Mouse (Mus musculus) hindbrain, embryonic 15.5 days (tissue): ENCODE measurements at regions not wholly inside any gene's neighbourhood (a gene's known extent, or its start where the extent isn't known, plus 50 kb on each side); places are given as distances from the start of the nearest gene placed in this dataset.

Experiments
- ATAC-seq: fragments of 200-750 bp; cut with Nextera tagmentation; 2 replicates; pipeline ENCODE4 v1.8.0; 2017; ENCODE audit warnings: low read depth, moderate number of reproducible peaks, moderate TSS enrichment; ENCODE audit not compliant: low FRiP score
- H3K27ac ChIP-seq: fragments of 300-500 bp; sonication (generic); replicated peaks from 2 replicates; pipeline ENCODE4 v1.5.1; 2015; ENCODE audit warnings: mild to moderate bottlenecking, inconsistent platforms
- H3K27me3 ChIP-seq: fragments of 300-500 bp; sonication (generic); 2 replicates; pipeline ENCODE4 v1.6.1; 2015; ENCODE audit warnings: control low read depth, inconsistent platforms
- H3K36me3 ChIP-seq: fragments of 300-500 bp; sonication (generic); 2 replicates; pipeline ENCODE4 v1.6.1; 2015; ENCODE audit warnings: control low read depth, inconsistent platforms
- H3K4me1 ChIP-seq: fragments of 300-500 bp; sonication (generic); replicated peaks from 2 replicates; pipeline ENCODE4 v1.6.1; 2015; ENCODE audit warnings: control low read depth, inconsistent platforms
- H3K4me2 ChIP-seq: fragments of 300-500 bp; sonication (generic); 2 replicates; pipeline ENCODE4 v1.6.1; 2015; ENCODE audit warnings: moderate library complexity, mild to moderate bottlenecking, inconsistent platforms
- H3K4me3 ChIP-seq: fragments of 300-500 bp; sonication (generic); 2 replicates; pipeline ENCODE4 v1.5.1; 2015; ENCODE audit warnings: mild to moderate bottlenecking, inconsistent platforms
- H3K9ac ChIP-seq: fragments of 300-500 bp; sonication (generic); 2 replicates; pipeline ENCODE4 v1.6.1; 2015; ENCODE audit warnings: inconsistent platforms
- H3K9me3 ChIP-seq: fragments of 300-500 bp; sonication (generic); 2 replicates; pipeline ENCODE4 v1.6.1; 2016; ENCODE audit warnings: control low read depth, inconsistent platforms
- WGBS: fragments of 180-500 bp; shearing (Covaris S2); methylation state at CpG from one replicate; pipeline ENCODE4 v1.1.7; 2015; 5-methylcytosine and 5-hydroxymethylcytosine counted together

DNA sequence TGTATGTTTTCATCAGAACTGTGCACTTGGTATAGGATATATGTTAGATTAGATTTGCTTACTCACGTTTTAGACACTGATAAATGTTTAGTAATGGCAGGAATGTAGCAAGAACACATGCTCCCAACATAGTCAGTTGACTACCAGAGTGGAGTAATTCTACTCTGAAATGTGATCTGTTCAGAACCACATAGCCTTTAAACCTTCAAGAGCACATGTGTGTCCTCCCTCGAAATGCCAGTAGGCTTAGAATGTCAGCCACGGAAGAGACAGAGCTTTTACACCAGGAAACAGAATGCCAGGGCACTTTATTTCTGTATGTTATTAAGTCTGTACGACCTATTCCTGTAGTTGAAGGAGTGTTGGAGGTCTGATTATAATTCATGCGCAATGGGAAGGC is 51.3 kb upstream of the Cd28 start:
- Histone ChIP-seq H3K4me3 (no peak overlapping the region), H3K4me2 (no peak overlapping the region), H3K36me3 (no peaks in the 10 kb centered on the region), H3K9me3 (no peaks in the 10 kb centered on the region), H3K27me3 (no peaks in the 10 kb centered on the region), H3K27ac (no peak overlapping the region), H3K4me1 (peaks cover 9% of the 10 kb centered on the region), H3K9ac (no peak overlapping the region)
- ATAC-seq, result no peak
- 92% methylated on average over 5 of the region's 5 CpGs for WGBS

DNA sequence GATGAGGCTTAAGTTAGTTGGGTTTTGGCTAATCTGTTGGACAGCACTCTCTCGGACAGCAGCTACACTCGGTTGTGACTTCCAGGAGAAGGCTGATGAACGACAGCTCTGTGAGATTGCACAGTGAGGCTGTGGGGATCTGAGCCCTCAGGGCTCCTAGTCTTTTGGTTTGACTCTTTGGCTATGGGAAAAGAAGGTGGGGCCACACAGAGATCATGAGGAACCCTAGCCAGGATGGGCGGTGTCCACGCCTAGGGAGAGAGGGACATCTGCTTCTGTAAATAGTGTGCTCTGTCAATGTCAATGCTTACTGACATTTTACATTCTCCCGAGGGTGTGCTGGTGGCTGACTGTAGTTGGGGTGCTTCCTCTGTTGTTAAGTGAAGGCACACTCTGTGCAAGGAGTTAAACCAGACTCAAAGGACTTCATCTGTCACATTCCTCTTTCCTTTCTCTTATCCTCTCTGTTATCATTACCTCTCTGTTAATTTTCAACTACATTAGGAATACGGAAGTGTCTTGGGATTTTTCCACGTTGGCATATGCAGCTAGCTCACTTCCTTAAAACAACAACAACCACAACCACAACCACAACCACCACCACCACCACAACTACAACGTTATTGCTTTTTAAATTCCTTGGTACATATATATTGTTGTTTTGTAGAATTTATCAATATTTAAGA is 54.2 kb upstream of the Cd28 start:
- H3K4me1 ChIP-seq, result no peaks in the 10 kb centered on the region
- no peak for ATAC-seq
- no peak overlapping the region for H3K4me2 ChIP-seq
- H3K36me3 ChIP-seq, result no peaks in the 10 kb centered on the region
- H3K9me3 ChIP-seq, result no peaks in the 10 kb centered on the region
- H3K9ac ChIP-seq, result no peak overlapping the region
- no peak overlapping the region for H3K27ac ChIP-seq
- 59% methylated on average over 9 of the region's 9 CpGs for WGBS
- H3K4me3 ChIP-seq, result no peak overlapping the region
- no peaks in the 10 kb centered on the region for H3K27me3 ChIP-seq

DNA sequence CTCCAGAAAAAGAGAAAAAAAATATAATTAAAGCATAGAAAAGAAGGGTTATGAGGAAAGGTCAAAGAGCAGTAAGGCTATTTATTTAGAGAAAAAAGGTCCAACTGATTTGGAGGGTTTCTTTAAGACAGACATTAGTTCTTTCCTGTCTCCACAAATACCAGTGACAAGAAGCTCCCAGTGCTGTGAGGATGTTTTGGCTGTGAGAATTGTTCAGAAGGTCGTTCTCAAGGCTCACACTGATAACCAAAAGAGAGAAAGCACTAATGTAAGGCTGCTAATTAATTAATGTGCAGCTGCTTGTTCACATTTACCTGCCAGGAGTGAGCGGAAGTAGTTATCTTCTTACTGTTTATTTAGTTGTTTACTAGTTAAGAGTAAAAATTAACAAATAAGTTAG is 54.7 kb upstream of the Cd28 start:
- WGBS, result 63% methylated on average over 2 of the region's 2 CpGs
- ATAC-seq, result no peak
- H3K4me1 ChIP-seq, result no peaks in the 10 kb centered on the region
- no peak overlapping the region for H3K27ac ChIP-seq
- no peaks in the 10 kb centered on the region for H3K9me3 ChIP-seq
- no peaks in the 10 kb centered on the region for H3K36me3 ChIP-seq
- H3K4me2 ChIP-seq, result no peak overlapping the region
- no peaks in the 10 kb centered on the region for H3K27me3 ChIP-seq
- H3K9ac ChIP-seq, result no peak overlapping the region
- H3K4me3 ChIP-seq, result no peak overlapping the region

DNA sequence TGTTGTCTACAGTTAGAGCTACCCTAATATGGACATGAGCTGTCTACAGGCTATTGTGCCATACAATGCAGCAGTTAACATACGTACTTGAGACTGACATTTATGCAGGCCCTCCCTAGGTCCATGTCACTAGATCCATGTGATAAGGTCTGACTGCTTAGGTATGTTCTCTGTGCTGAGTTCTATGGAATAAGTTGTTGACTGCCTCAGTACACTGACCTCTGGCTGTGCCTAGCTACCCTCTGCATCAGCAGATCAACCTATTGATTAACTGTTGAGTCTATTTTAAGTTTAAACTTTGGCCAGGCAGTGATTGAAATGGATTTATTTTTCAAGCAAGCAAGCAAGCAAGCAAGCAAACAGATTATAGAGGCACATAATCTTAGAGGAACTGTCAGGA is 57.0 kb upstream of the Cd28 start:
- 77% methylated on average over 1 of the region's 1 CpGs for WGBS
- no peak for ATAC-seq
- Histone ChIP-seq H3K27me3 (no peaks in the 10 kb centered on the region), H3K4me1 (no peaks in the 10 kb centered on the region), H3K36me3 (no peaks in the 10 kb centered on the region), H3K9me3 (no peaks in the 10 kb centered on the region), H3K27ac (no peak overlapping the region), H3K4me2 (no peak overlapping the region), H3K9ac (no peak overlapping the region), H3K4me3 (no peak overlapping the region)

DNA sequence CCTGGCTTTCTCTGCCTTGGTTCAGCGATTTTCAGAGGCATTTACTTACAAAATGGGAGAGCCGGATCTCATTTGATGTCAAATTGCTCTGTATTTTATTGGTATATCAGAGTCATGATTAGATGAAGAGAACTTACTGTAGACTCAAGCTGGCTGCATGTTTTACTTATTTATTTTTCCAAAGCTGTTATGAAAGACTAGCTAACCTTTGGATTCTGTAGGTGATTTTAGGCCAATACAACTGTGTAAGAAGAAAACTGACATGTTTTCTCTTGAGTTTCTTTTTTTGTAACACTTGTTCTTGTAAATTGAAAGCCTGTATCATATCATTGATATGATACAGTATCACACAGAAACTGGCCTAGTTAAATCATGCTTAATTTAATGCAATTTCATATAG is 57.6 kb upstream of the Cd28 start:
- no peaks in the 10 kb centered on the region for H3K4me1 ChIP-seq
- WGBS, result 75% methylated on average over 2 of the region's 2 CpGs
- ATAC-seq, result no peak

DNA sequence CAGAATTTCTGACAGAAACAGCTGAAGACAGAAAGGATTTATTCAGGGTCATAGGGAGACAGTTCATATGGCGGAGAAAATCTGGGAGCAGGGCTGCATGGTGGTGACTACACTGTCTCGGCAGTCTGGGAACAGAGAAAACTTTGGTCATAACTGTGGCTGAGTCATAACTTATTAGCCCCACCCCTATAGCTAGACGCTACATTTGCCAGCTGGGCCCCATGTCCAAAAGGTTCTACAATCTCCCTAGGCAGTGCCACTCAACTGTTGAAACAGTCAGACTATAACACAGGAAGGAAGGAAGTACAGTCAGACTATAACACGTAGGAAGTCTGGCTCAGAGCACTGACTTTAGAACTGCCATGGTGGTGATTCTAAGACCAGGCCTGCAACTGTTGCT is 58.2 kb upstream of the Cd28 start:
- H3K36me3 ChIP-seq, result no peaks in the 10 kb centered on the region
- H3K4me1 ChIP-seq, result no peaks in the 10 kb centered on the region
- no peak overlapping the region for H3K27ac ChIP-seq
- H3K9me3 ChIP-seq, result no peaks in the 10 kb centered on the region
- no peak overlapping the region for H3K4me3 ChIP-seq
- H3K9ac ChIP-seq, result no peak overlapping the region
- no peaks in the 10 kb centered on the region for H3K27me3 ChIP-seq
- 79% methylated on average over 4 of the region's 4 CpGs for WGBS
- ATAC-seq, result no peak
- H3K4me2 ChIP-seq, result no peak overlapping the region

More for the DNA sequence above, 57.6 kb upstream of the Cd28 start:
- H3K4me2 ChIP-seq, result no peak overlapping the region
- no peak overlapping the region for H3K9ac ChIP-seq
- no peaks in the 10 kb centered on the region for H3K27me3 ChIP-seq
- no peaks in the 10 kb centered on the region for H3K9me3 ChIP-seq
- H3K27ac ChIP-seq, result no peak overlapping the region
- no peaks in the 10 kb centered on the region for H3K36me3 ChIP-seq
- no peak overlapping the region for H3K4me3 ChIP-seq

DNA sequence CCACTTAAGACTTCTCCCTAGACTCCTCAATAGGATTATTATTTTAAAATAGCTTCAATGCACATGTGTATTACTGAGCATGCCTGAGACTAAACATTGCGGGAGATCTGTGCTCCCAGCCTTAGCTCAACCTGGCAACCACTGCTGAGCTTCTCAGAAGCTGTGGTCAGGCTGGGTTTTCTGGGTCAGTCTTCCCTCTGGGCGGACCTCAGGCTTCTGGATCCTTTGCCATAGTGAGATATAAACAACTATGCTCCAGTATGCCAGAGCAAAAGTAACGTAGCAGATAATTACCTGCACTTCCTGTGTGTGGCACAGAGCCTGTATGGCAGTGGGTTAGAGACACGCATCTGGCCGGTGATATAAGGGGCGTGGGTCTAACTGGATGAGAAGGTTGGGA is 59.1 kb upstream of the Cd28 start:
- no peak overlapping the region for H3K4me2 ChIP-seq
- H3K4me1 ChIP-seq, result no peaks in the 10 kb centered on the region
- 87% methylated on average over 6 of the region's 6 CpGs for WGBS
- H3K4me3 ChIP-seq, result no peak overlapping the region
- H3K9ac ChIP-seq, result no peak overlapping the region
- no peaks in the 10 kb centered on the region for H3K9me3 ChIP-seq
- H3K27me3 ChIP-seq, result no peaks in the 10 kb centered on the region
- no peak for ATAC-seq
- H3K27ac ChIP-seq, result no peak overlapping the region
- no peaks in the 10 kb centered on the region for H3K36me3 ChIP-seq

DNA sequence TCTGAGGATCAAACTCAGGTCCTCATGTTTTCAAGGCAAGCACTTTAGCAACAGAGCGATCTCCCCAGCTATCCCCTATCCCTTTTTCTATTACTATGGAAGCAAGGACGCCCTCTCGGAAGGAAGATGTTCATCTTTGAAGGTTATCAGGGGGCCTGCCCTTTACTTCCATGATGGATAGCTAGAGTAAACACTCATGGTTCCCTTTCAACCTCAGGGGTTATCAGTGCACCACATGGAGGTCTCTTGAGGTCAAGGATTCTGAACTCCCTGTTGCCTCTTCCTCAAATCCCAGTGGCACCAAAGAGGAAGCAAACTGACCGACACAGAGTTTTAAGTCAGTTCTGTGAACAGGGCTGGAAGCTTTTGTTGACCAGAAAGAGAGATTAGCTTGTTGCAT is 59.6 kb upstream of the Cd28 start:
- Histone ChIP-seq H3K4me1 (no peaks in the 10 kb centered on the region), H3K4me2 (no peak overlapping the region), H3K9ac (no peak overlapping the region), H3K36me3 (no peaks in the 10 kb centered on the region), H3K27me3 (no peaks in the 10 kb centered on the region), H3K27ac (no peak overlapping the region), H3K4me3 (no peak overlapping the region), H3K9me3 (no peaks in the 10 kb centered on the region)
- WGBS, result 88% methylated on average over 4 of the region's 4 CpGs
- ATAC-seq, result no peak

DNA sequence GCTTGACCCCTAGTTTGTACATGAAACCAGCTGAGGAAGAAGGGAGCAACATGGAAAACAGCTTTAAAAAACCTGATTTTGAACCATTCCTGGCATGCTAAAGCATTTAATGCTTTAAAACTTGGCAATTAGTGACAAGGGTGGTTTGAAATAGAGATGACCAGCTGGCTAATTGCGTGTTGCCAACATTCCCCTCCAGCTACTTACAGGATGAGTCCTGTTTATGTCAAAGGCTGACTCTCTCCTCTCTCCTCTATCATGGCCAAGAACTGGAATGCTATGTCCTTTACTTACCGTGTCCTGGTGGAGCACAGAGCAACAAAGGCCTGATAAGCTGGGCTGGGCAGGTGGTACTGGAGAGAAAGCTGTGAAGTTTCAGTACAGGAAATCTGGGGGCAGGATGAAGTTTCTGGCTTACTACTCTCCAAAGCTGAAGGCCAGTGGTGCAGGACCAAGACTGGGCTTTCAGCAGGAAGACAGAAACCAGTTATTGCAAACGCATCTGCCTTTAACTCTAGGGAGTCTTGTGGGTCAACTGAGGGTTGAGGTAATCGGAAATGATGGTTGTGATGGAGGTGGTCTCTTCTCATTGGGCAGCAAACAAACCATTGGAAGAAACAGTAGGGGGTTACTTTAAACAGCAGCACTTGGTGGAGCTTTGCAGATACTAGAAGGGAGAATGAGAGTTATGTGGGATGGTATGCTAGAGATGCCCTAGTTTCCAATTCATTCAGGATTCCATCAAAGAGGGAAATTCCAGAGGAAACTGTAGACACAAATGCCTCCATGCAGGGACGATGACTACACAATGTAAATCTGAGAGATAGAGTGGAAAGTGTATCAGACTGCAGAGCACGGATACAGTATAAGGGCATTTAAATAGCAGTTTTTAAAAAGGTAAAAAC is 60.7 kb upstream of the Cd28 start:
- whole genome bisulfite sequencing, result 83% methylated on average over 6 of the region's 6 CpGs
- no peaks in the 10 kb centered on the region for H3K36me3 ChIP-seq
- no peaks in the 10 kb centered on the region for H3K27me3 ChIP-seq

DNA sequence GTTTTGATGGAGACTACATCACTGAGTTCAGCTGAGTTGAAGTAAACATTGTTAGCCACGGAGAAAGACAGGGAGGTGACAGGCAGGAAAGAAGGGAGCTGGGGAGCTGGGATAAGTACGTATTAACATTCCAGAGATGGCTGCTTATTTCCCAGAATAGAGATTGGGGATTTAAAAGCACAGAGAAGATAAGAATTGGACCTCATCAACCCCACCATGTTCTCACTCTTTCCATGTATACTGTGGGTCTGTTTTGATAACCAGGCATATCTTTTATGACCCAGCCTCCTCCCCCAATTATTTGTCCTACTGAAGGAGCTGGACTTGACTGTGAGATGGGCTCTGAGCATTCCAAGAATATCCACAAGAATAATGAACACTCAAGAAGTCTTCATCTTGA is 61.4 kb upstream of the Cd28 start:
- Histone ChIP-seq H3K36me3 (no peaks in the 10 kb centered on the region), H3K27me3 (no peaks in the 10 kb centered on the region), H3K9me3 (no peaks in the 10 kb centered on the region), H3K4me1 (no peaks in the 10 kb centered on the region), H3K4me2 (no peak overlapping the region), H3K27ac (no peak overlapping the region), H3K4me3 (no peak overlapping the region), H3K9ac (no peak overlapping the region)
- WGBS, result 73% methylated on average over 2 of the region's 2 CpGs
- no peak for ATAC-seq

More for the DNA sequence above, 60.7 kb upstream of the Cd28 start:
- Histone ChIP-seq H3K9me3 (no peaks in the 10 kb centered on the region), H3K4me1 (no peaks in the 10 kb centered on the region), H3K4me2 (no peak overlapping the region), H3K4me3 (no peak overlapping the region), H3K9ac (no peak overlapping the region), H3K27ac (no peak overlapping the region)
- ATAC-seq, result no peak

DNA sequence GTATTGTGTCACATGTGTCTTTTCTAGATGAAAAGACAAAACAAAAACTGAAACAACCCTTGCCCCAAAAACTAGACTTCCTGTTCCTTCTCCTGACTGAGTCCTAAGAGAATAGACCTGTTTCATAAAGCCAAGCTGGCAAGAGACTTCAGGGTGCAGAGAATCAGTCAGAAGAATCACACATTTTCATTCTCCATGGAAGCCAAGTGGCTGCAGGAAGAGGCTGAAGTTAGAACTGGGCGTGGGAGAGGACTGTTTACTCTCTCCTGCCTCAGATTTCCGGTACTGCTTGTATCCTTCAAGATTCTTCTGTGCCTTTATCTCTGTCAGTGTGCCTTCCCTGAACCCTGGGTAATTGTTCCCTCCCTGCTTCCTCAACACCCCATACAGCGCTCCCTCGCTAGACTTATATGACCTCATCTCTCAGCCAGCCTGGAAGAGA is 64.0 kb upstream of the Cd28 start:
- Histone ChIP-seq H3K9ac (no peak overlapping the region), H3K27me3 (no peaks in the 10 kb centered on the region), H3K9me3 (no peaks in the 10 kb centered on the region), H3K4me1 (no peaks in the 10 kb centered on the region; the same call in 1 of the 2 replicates), H3K27ac (no peak overlapping the region), H3K36me3 (no peaks in the 10 kb centered on the region), H3K4me2 (no peak overlapping the region), H3K4me3 (no peak overlapping the region)
- WGBS, result 80% methylated on average over 4 of the region's 4 CpGs
- no peak for ATAC-seq

DNA sequence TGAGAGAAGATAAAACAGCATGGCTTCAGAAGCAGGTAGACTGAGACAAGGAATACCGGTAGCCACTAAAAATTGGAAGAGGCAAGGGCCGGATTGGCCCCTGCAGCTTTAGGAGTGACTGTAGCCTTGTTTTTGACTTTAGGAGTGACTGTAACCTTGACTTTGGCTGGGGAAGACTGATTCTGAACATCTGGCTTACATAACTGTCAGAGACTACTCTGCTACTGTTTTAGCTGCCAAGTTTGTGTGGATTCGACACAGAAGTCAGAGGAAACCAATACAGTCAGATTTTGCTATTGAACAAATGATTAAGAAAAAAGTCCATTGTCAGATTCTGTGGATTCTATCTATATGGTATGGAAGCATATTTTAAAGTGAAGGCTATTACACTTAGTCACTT is 66.4 kb upstream of the Cd28 start:
- no peak overlapping the region for H3K4me2 ChIP-seq
- H3K4me1 ChIP-seq, result no peaks in the 10 kb centered on the region; the same call in 1 of the 2 replicates
- no peaks in the 10 kb centered on the region for H3K27me3 ChIP-seq
- no peak overlapping the region for H3K9ac ChIP-seq
- WGBS, result 89% methylated on average over 3 of the region's 3 CpGs
- no peaks in the 10 kb centered on the region for H3K9me3 ChIP-seq
- H3K36me3 ChIP-seq, result no peaks in the 10 kb centered on the region
- H3K27ac ChIP-seq, result no peak overlapping the region
- H3K4me3 ChIP-seq, result no peak overlapping the region
- no peak for ATAC-seq
